In genomic region chr7:67958045-67958444, GRCm38 (mm10) we compare ENCODE assay signal across 8 mouse cellular contexts. TPM values are rescaled to one million over a fixed set of nuclear protein-coding genes. Genes with fewer than 3 reads are reported as not detected.
DNase-seq lines count a peak whose midpoint lies in the region; ATAC-seq and TF ChIP-seq lines count a peak whose summit lies in the region.

No protein-coding gene starts in this region.

- H3K27me3 ChIP-seq in forebrain, postnatal 0 days (ENCODE audit: insufficient read depth, low read length), result no peaks in the 10 kb centered on the region
- H3K27me3 ChIP-seq in forebrain, embryonic 11.5 days (ENCODE audit: control insufficient read depth, insufficient read depth, low read length), result no peaks in the 10 kb centered on the region
- H3K27me3 ChIP-seq in forebrain, embryonic 15.5 days, result no peaks in the 10 kb centered on the region

- H3K4me1 ChIP-seq in forebrain, postnatal 0 days (ENCODE audit: insufficient read depth), result peaks cover 26% of the 10 kb centered on the region
- peaks cover 12% of the 10 kb centered on the region; the same call in 1 of the 2 replicates for H3K4me1 ChIP-seq in forebrain, embryonic 11.5 days (replicated peaks; ENCODE audit: control insufficient read depth, insufficient read depth, low read length)
- peaks cover 71% of the 10 kb centered on the region for H3K4me1 ChIP-seq in forebrain, embryonic 15.5 days

- no peak for TF ChIP-seq CTCF in forebrain, postnatal 0 days (IDR thresholded peaks at IDR 0.05; ENCODE audit: low read depth)

- ATAC-seq in forebrain, postnatal 0 days, result no peak
- ATAC-seq in forebrain, embryonic 11.5 days (replicated peaks; ENCODE audit: low FRiP score), result no peak
- ATAC-seq in forebrain, embryonic 15.5 days (replicated peaks), result no peak

- DNase-seq in forebrain, postnatal 0 days, result no peak
- no peak for DNase-seq in forebrain, embryonic 11.5 days (ENCODE audit: low spot score)
- peak; percentile 34 for DNase-seq in 416B (ENCODE audit: low read depth)
- peak; percentile 40 for DNase-seq in heart, adult 8-10 months (ENCODE audit: low spot score)
- DNase-seq in lung, postnatal 36 days, result peak; percentile 62
- no peak for DNase-seq in spleen, postnatal 4 days (ENCODE audit: low spot score in 2 of 2)
- no peak for DNase-seq in adrenal gland, postnatal 4 days (ENCODE audit: low spot score in 2 of 2)

- no peak overlapping the region for H3K9ac ChIP-seq in forebrain, postnatal 0 days
- H3K9ac ChIP-seq in forebrain, embryonic 11.5 days (ENCODE audit: low read length), result no peak overlapping the region
- H3K9ac ChIP-seq in forebrain, embryonic 15.5 days (replicated peaks), result no peak overlapping the region

- H3K27ac ChIP-seq in forebrain, postnatal 0 days (ENCODE audit: low read depth, low read length), result no peak overlapping the region
- H3K27ac ChIP-seq in forebrain, embryonic 11.5 days (ENCODE audit: low read depth, low read length), result no peak overlapping the region
- H3K27ac ChIP-seq in forebrain, embryonic 15.5 days (replicated peaks), result no peak overlapping the region

- no peaks in the 10 kb centered on the region for H3K9me3 ChIP-seq in forebrain, postnatal 0 days (ENCODE audit: low read length)
- H3K9me3 ChIP-seq in forebrain, embryonic 11.5 days (ENCODE audit: control insufficient read depth, low read length), result no peaks in the 10 kb centered on the region
- no peaks in the 10 kb centered on the region for H3K9me3 ChIP-seq in forebrain, embryonic 15.5 days

- peak overlapping the region; percentile 15; the same call in 1 of the 2 replicates for H3K4me2 ChIP-seq in forebrain, postnatal 0 days (ENCODE audit: low read depth)
- H3K4me2 ChIP-seq in forebrain, embryonic 11.5 days (ENCODE audit: low read depth, low read length, severe bottlenecking), result no peak overlapping the region
- no peak overlapping the region for H3K4me2 ChIP-seq in forebrain, embryonic 15.5 days (replicated peaks)

- H3K4me3 ChIP-seq in forebrain, postnatal 0 days (ENCODE audit: low read depth, low read length), result no peak overlapping the region
- no peak overlapping the region for H3K4me3 ChIP-seq in forebrain, embryonic 11.5 days (ENCODE audit: low read depth, low read length)
- H3K4me3 ChIP-seq in forebrain, embryonic 15.5 days, result no peak overlapping the region

- 52% methylated on average over 18 of the region's 18 CpGs for WGBS in forebrain, postnatal 0 days
- WGBS in forebrain, embryonic 11.5 days, result 77% methylated on average over 18 of the region's 18 CpGs
- WGBS in forebrain, embryonic 15.5 days, result 55% methylated on average over 18 of the region's 18 CpGs

- no peaks in the 10 kb centered on the region for H3K36me3 ChIP-seq in forebrain, postnatal 0 days (ENCODE audit: insufficient read depth)
- H3K36me3 ChIP-seq in forebrain, embryonic 11.5 days (ENCODE audit: control insufficient read depth, insufficient read depth, low read length), result no peaks in the 10 kb centered on the region
- no peaks in the 10 kb centered on the region for H3K36me3 ChIP-seq in forebrain, embryonic 15.5 days

RNA-seq across cellular contexts. Expression of gene Igf1r, which starts 5.4 kb away (rescaled TPM):
- total RNA-seq in forebrain, postnatal 0 days (2014; rRNA removed), result 31.6 and 37.8 TPM in 2 replicates
- 8.1 and 12.8 TPM in 2 replicates for polyA plus RNA-seq in forebrain, postnatal 0 days (2015; fragmentation: Nextera tagmentation; extraction: Ambion mirVana)
- 17.7 and 18.3 TPM in 2 replicates for polyA plus RNA-seq in forebrain, embryonic 11.5 days (2014; fragmentation: Nextera tagmentation; extraction: Ambion mirVana)
- 10 to 100 TPM; 10.3 to 17.3 (median 14.4) TPM for total RNA-seq in heart, adult 8-10 months (2022)
- 10 to 100 TPM; 71.9 to 75.8 TPM for total RNA-seq in adrenal gland, postnatal 4 days (2021)
- polyA plus RNA-seq in forebrain, embryonic 15.5 days (2015; fragmentation: Nextera tagmentation; extraction: Ambion mirVana), result 26.8 and 28.5 TPM in 2 replicates

Comparison
In these comparisons a context has a peak if more than half of its experiments do, and no peak if none do; other contexts are left out.
1. DNase-seq: peak in 416B (single experiment), heart, adult 8-10 months (single experiment) and lung, postnatal 36 days (single experiment); none in forebrain, postnatal 0 days (single experiment), forebrain, embryonic 11.5 days (single experiment), spleen, postnatal 4 days (0 of 2) and adrenal gland, postnatal 4 days (0 of 2).